Mouse (Mus musculus): ENCODE data around the gene Srrt.
A peak's percentile ranks its signal among the peaks of the same experiment; 100 is the strongest.

The Srrt gene

DNA sequence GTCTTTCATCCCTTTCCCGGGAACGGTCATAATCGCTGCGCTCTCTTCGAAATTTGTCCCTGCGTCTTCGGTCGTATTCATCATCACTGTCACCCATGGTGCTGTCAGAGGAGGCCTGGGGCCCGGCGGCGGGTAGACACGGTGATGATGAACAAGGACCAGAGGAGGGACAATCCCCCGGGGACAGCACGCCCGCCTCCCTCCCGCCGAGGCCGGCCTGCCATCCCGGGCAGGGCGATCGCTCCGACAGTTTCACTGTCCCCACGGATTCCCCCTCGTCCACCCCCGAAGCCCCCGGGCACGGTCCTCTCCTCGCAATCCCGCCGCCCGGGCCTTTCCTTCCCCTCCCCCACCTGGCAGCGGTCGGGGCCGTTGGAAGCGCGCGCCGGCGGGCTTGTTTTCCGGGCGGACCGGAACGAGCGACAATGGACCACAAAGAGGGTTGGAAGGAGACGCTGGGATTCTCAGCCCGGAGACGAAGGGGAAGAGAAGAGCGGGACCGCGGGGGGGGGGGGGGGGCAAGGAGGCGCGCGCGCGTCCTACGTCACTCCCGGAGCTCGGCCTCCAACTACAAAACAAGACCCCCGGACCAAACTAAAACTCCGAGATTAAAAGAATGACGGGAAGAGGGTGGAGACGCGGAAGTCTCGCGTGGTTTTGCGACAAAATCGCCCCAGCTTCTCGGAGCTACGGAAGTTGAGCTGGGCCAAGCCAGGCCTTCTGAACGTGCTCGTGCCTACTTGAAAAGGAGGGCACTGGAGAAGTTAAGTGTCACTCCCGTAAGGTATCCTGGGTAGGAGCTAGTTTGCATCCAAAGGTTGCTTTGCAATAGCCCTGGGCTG lies at the start of gene Srrt:
Gene Srrt, minus strand, starts transcription at position 604 of the 842 bp plus-strand sequence.
- DNase-seq (ENCODE audit: low spot score in 2 of 2), result peak; percentile 89 to 92

DNA sequence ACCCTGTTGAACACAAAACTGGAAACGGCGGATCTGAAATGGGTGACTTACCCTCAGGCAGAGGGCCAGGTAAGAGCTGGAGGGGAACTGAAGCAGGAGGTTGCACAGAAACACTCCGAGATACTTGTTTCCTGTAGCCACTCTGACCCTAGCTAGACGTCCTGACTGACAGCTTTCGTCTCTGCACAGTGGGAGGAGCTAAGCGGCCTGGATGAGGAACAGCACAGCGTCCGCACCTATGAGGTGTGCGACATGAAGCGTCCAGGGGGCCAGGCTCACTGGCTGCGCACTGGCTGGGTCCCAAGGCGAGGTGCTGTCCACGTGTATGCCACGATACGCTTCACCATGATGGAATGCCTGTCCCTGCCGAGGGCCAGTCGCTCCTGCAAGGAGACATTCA lies 46.6 kb upstream of the Srrt start:
- DNase-seq (ENCODE audit: low spot score in 2 of 2), result no peak

DNA sequence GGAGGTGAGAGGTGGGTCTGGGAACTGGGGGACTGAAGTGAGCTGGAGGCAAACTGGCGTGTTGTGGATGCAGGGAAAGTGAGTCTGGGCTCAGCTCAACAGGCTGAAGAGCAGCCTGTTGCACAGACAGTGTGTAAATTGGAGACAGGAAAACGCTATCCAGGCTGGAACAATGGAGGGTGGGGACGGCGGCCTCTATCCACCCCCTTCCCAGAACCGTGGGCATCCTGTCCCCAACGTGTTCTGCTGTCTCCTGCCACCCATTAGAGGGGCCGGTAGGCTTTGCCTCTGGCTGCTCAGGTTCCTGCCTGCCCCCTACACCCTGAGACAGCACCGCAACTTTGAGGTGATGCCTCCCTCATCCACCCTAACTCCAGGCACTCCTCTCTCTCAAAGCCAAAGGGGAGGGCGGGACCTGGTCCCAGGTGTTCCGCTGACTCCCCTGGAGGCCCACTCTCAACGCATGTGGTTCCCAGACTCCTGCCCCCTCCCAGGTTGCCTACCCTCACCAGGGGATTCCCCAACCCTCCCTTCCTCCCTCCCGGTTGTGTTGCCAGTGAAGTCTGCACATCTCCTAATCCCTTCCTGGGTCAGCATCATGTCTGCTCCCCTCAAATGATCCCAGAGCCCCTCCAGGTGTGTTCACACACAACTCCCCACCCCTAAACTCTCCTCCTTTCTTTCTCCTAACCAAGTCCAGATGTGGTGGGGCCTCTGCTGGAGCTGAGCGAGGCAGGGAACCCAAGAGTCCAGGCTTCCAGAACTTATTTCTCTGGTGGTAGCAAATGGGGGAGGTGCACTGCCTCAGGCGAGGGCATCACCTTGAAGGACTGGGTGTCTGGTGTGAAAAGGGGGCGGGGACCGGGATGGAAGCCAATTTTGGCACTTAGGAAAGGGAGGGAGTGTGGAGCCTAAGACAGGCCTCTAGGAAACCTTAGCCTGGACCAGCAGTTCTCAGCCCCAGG lies 44.8 kb upstream of the Srrt start:
- peak; percentile 60 to 74 for DNase-seq (ENCODE audit: low spot score in 2 of 2)

DNA sequence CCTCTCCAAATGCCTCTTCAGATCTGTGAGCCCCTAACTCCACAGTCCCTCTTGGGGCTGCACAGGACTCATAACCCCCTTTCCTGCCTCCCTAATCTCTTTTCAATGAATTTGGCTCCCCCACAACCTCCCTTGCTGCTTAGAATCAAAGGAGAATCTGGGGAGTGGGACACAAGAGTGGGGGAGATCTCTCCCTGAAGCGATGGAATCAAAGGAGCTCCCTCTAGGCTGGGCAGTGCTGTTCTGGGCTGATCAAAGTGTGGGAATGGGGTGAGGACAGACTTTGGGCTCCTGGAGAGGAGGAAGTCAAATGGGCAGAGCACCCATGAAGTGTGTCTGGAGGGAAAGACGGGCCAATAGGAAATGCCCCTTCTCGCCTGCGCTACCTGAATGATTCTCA lies 43.9 kb upstream of the Srrt start:
- DNase-seq (ENCODE audit: low spot score in 2 of 2), result no peak

DNA sequence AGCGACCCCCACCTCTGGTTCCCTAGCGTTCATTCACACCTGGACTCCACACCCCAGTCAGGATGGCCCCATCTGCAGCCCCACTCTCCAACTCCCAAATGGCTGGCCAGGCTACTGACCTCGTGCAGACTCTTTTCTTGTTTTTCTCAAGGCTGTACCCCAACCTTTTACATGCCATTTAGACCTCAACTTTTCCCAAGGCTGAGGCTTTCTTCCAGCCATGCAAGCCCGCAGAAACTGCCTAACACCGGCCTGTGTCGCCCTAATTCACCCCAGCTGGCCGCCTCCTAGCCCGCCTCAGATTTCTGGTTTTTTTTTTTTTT lies 43.5 kb upstream of the Srrt start:
- no peak for DNase-seq (ENCODE audit: low spot score in 2 of 2)

DNA sequence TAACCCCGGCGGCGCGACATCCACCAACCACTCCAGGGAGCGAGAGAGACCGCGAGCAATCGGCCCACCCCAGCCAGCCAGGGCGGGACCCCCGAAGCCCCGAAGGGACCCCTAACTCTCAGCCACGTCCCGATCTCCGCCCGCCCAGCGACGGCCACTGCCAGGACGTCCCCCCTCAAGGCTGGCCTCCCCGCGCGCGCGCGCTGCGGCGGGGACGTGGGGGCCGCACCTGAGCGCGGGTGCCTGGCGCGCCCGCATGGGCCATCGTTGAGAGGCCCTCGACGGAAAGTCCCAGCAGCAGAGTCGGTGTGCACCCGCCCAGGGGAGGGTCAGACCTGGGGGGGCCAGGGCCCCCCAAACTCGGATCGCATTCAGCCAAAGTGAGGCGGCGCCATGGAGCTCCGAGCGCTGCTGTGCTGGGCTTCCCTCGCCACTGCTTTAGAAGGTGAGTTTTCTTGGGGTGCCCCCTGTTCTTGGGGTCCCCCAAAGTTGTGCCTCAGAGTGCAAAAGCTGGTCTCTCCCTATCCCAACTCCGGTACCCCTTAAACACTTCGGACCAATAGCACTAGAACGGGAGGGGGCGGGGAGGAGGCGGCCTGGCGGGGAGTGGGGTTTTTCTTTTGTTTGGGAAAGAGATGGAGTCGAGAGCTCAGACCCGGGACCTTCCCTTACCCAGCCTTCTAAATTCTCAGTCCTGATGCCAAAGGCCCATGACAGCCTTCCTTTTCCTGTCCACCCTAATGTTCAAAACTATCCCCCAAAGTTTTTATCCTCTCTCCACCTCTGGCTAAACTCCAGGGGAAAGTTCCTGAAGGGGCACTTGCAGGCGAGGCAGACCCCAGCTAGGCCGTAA lies 43.0 kb upstream of the Srrt start:
- no peak for DNase-seq (ENCODE audit: low spot score in 2 of 2)

DNA sequence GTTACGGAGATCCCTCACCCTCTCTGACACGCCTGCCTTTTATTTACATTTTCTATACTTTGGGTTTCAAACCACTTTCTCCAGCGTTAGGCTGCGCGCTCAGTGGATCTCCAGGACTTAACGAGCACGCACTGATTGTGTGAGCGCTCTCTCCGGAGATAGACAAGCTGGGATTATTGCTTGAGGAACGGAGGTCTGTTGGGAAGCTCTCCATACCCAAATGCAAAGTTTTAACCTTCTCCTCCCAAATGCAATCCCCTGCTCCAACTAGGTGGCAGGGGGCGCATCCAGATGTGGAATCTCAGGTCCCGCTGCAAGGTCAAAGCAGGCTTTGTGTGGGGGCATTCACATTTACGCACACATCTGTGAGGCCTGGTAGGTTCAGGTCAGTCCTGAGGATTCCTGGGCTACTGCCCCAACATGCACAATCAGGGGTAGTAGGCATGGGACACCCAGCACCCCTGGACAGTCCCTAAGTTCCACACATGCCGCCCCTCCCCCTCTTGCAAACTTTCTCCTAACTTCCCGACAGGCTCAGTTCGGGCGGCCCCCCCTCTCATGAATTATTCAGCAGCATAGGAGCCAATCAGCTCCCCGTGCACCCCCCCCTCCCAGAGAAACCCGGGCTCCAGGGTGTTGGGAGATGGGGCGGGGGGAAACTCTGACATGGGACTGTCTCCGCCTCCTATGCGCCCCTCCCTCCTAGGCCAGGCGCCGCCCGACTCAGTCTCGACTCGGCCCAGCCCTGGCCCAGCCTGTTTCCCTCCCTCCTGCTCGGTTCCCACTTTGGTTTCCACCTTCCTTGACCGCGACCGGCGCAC lies 42.1 kb upstream of the Srrt start, which contains the start of gene Ephb4:
Gene Ephb4, plus strand, starts transcription at position 726 of the 821 bp plus-strand sequence.
- DNase-seq (ENCODE audit: low spot score in 2 of 2), result peak; percentile 96 to 97

DNA sequence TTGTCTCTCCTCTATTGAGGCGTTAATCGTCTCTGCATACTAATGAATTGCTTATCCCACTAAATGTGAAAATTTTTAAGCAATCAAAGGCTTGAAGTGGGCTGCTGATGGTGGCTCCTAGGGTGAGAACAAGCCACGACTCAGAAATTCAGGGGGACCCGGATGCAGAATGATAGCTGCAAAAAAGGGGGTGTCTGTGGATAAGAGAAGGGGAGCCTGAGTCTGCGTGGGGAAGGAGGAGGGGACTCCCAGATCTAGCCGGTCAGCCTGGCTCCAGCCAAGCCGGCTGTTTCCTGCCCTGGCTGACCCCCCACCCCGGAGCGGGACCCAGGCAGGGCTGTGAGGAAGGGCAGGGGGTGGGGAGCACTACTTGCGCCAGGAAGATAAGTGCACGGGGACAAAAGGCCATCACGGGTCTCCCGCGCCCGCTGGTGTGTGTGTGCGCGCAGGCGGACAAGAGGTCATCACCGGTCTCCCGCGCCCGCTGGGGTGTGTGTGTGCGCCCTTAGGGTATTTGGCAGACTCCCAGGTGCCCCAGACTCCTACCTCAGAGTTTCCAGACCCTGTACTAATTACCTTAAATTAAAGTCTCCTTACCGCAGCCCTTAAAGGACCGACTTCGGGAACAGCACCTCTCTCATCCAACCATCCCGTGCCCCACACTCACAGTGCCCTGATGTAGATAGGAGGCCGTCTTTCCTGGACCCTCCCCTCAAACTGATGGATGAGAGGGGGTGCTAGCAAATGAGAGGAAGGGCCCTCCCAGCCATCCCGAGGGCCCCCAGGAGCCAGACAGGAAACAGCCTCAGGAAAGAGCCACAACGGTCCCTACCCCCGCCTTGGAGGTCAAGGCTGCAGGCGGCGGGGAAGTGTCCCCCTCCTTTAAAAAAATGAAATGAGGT lies 41.3 kb upstream of the Srrt start:
- peak; percentile 87 to 91 for DNase-seq (ENCODE audit: low spot score in 2 of 2)

DNA sequence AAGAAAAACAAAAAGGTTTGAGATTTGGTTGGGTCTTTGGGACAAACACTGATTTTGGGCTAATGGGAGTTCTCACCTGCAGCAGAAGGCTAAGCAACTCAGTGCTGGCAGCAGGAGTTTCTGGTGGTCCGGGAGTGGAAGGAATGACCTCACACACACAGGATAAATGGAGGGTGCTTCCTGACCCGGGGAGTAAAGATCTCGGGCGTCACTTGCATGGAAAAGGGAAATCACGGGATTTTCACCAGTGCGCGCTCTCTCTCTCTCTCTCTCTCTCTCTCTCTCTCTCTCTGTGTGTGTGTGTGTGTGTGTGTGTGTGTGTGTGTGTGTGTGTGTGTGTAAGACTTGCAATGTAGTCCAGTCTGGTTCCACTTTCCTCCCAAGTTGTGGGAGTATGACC lies 40.4 kb upstream of the Srrt start:
- peak; percentile 26 to 41 for DNase-seq (ENCODE audit: low spot score in 2 of 2)

DNA sequence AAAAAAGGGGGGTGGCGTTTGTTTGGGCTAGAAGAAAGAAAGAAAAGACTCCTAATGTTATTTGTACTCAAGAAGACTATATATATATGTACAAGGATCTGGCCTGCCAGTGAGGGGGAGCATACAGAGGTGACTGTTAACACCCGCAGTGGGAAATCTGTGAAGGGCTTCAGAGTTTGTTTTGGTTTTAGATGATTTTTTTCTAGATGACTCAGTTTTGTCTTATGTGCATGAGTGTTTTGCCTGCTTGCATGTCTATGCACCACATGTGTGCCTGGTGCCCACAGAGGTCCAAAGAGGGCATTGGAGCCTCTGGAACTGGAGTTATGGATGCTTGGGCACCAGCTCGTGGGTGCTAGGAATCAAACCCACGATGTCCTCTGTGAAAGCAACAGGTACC lies 39.5 kb upstream of the Srrt start:
- no peak for DNase-seq (ENCODE audit: low spot score in 2 of 2)

DNA sequence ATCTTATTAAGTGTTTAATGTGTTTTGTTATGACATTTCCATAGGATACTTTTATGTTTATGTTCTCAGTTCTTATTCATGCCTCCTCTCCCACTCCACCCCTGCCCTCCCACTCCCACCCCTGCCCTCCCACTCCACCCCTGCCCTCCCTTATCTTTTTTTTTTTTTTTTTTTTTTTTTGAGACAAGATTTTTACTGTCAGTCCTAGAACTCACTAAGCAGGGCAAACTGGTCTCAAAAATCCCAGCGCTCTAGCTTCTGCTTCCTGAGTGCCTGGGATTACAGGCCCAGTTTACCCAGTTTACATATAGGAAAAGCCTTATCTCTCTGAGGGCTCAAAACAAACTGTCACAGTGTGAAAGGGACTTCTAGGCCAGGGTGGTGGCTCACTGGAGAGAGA lies 38.9 kb upstream of the Srrt start:
- no peak for DNase-seq (ENCODE audit: low spot score in 2 of 2)

DNA sequence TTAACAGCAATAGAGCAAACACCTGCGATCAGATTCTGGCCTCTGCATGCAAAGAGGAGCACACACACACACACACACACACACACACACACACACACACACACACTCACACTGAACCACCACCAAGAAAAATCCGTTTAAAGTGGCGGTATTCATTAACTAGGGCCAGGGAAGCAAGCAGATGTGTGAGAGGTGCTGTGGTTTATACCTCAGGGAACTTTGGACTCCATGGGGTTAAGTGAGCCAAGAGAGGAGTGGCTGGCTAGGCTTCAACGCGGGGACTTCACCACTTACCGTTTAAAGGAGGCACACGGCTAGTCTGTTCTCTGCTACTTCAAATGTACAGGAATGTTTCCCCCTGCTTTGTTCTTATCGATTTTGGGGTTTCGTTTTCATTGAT lies 38.3 kb upstream of the Srrt start:
- no peak for DNase-seq (ENCODE audit: low spot score in 2 of 2)

DNA sequence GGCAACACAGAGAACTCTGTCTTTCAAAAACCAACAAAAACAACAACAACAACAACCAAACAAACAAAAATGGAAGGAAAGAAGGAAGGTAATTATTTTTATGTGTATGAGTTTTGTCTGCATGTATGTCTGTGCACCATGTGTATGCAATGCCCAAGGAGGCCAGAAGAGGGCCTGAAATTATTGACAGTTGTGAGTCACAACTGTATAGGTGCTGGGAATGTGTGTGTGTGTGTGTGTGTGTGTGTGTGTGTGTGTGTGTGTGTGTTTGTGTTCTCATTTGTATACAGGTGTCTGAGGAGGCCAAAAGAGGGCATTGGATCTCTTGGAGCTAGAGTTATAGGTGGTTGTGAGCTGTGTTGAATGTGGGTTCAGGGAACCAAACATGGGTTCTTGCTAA lies 36.4 kb upstream of the Srrt start:
- DNase-seq (ENCODE audit: low spot score in 2 of 2), result no peak

DNA sequence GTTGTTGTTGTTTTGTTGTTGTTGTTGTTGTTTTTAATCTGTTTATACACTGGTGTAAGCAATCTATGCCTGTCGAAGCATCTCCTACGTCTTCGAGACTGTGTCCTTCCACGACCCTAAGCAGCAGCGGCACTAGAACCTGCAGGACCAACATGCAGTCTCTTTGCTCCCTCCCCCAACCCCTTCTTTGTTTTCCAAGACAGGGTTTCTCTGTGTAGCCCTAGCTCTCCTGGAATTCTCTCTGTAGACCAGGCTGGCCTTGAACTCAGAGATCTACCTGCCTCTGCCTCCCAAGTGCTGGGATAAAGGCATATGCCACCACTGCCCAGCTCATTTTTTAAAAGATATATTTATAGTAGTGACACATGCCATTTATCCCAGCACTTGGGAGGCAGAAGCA lies 35.9 kb upstream of the Srrt start:
- no peak for DNase-seq (ENCODE audit: low spot score in 2 of 2)

DNA sequence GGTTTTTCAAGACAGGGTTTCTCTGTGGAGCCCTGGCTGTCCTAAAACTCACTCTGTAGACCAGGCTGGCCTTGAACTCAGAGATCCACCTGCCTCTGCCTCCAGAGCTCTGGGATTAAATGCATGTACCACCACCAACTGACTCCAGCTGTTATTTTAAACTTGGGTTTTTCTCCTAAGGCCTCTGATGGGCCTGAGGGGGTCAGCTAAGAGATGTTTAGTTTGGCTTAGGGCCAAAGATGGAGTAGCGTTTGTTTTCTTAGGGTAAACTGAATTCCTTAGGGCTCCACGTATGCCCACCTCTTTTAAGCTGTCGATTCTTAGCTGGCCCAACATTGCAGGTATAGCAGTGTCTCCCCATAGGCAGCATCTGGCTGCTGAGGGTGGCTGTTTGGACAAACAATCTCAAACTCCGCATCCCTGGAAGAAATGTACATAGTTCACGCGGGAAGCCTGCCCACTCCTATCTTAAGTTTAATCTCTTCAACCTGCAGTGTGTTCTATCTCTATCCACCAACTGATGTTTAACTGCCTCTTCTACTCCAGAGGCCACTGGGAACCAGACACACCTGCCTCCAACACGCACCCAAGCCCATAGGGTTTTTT lies 35.0 kb upstream of the Srrt start:
- DNase-seq (ENCODE audit: low spot score in 2 of 2), result no peak

DNA sequence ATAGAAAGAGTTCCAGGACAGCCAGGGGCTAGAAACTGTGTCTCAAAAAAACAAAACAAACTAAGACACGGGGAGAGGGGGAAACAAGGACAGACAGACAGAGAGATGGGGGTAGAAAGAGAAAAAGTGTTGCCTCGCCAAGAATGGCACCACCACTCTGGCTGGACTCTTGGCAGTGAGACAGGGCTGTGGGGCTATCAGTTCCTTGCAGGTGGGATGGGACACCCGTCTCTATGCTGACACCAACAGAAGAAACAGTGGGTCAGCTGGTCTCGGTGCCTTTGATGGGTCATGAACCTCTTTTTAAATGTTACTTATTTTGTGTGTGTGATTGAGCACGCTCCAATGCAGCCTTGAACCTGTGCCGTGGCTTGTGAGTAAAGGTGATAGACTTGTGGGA lies 32.7 kb upstream of the Srrt start:
- no peak for DNase-seq (ENCODE audit: low spot score in 2 of 2)

DNA sequence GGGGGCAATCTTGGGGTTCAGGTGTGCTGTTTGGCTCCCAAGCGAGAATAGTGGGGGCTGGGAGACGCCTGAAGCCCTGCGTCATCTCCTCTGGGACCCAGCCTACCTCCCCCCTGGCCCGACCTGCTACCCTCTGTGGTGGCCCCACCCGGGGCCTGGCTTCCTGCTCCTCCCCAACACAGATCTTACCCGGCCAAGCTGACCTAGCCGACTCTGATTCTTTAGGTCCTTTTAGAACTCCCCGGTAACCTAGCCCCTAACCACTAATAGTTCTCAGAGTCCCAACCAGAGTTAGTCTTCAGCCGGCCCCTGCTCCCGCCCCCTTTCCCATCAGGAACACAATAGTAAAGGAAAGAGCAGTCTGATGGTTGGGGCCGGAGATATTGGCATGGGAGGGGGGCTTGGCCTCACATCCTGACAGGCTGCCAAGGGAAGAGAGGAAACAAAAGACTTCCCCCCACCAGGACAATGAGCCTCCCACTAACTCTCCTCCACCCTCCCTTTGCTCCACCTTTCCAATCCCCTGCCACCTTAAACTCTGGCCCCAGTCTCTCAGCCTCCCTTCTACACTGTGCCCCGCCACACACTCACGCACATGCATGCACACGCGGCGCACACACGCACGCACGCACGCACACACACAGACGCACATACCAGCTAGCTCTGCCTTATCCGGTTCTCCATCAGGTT lies 32.0 kb upstream of the Srrt start:
- DNase-seq (ENCODE audit: low spot score in 2 of 2), result peak; percentile 81 to 87

DNA sequence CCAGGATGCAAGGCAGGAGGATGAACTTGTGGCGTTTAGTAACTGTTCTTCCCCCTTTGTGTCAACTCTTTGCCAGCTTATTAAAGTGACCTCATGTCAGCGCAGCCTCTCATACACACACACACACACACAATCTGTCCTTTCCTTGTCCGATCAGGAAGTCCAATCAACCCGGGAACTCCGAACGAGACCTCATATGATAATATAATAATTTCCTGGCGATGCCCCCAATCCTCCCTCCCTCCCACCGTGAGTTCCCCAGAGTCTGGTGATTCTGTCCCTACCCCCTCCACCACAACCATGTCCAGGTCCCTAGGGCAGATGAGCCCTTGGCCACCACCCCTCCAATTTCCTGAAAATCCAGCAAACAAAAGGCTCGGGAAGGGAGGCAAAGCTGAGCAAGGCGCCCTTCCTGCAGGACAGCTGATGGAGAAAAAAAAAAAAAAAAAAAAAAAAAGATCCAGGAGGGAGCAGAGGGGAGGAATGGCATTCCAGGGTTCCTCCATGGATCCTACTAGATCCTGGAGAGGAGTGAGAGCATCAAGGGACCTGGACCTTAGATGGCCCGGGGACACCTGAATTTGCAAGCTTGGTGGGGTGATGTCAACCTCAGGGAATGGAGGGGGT lies 31.3 kb upstream of the Srrt start:
- peak; percentile 78 to 88 for DNase-seq (ENCODE audit: low spot score in 2 of 2)

Data from heart, adult 9 months (tissue).